Mouse (Mus musculus): ENCODE measurements around the gene Mfsd4a.

Mfsd4a gene

DNA sequence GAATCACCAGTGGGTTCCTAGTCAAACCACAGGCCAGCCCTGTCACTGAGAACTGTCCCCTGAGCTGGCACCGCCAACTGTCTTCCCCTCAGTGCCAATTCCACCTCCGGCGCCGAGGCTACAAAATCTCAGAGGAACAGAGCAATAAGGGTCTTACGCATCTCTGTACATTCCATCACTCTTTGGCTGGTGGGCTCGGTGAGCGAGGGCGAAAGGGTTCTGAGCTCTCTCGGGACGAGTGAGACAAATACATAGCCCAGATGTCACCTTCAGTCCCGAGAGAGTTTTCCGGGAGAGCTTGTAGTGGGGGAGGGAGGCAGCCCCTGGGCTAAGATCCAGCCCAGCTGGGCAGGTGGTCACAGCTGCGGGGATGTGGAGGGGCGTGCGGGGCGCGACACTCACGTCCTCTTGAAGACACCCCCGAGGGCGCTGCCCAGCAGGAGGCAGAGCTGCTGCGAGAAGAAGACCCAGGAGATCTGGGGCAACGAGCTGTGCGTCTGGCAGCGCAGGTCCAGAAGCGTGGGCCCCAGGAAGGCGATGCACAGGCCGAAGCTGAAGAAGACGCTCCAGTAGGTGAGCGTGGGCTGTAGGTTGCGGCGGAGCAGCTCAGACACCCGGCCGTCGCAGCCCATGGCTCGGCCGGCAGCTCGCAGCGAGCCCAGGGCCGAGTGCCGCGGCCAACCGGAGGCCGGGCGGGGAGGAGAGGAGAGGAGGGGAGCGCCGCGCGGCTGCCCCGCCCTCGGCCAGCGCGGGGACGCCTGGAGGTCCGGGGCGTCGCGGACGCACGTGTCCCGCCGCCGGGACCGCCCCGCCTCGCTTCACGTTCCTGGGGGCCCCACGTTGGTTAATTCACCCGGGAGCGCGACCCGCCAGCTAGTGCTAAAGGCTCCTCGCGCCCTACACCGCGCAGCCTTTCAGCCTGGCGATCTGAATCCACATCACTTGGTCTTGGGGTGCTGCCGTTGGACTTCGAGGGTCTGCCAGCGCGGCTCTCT is at the start of gene Mfsd4a:
Gene Mfsd4a, minus strand, starts transcription at position 802 of the 995 bp plus-strand sequence.
- peak; percentile 56 for DNase-seq

DNA sequence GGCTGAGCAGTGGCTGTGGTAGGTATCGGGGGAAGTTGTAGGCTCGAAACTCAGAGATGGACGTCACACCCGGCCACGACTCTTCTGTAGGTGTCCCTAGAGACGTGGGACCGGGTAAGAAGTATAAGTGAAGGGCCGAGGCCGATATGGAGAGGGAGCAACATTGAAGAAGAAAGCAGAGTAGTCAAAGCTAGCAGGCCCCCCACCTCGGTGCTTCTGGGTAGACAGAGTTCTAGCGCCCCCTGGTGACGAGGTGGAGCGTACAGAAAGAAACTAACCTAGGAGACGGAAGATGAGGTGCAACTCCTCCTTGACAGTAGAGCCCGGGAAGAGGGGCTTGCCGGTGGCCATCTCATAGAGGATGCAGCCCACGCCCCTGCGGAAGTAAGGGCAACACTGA is 48.7 kb upstream of the Mfsd4a start:
- peak; percentile 77 for DNase-seq

DNA sequence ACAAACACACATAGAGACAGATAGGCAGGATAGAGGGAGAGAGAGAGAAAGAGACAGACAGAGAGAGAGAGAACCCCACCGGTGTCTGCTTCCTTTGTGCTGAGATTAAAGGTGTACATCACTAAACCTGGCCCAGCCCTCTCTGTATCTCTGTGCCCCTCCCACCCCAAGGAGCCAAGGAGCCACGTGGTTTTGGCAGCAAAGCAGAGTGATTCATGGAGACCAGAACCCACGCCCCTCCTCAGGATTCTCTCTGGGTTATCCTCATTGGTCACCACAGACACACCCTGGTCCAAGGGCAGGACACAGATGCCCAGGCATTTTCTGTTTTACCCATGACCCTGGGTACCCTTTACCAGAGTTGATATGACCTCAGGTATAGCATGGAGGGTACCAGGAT is 45.2 kb upstream of the Mfsd4a start:
- DNase-seq, result no peak

DNA sequence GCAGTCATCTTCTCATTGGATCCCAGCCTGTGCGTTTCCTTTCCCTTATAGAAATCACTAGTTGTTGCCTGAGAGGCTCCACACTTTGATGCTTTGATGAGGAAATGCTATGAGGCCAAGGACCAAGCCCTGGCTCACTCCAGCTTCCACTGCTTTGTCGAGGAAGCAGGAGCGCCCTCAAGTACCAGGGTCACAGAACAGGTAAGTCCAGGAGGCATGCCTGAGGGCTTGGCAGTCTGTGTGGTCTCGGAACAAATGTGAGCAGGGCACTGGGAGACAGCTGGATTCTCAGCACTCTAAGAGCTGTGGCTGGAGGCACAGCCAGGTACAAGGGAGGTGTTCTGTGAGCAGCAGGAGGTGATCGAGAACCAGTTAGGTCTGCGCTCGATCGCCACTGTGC is 44.6 kb upstream of the Mfsd4a start:
- no peak for DNase-seq

DNA sequence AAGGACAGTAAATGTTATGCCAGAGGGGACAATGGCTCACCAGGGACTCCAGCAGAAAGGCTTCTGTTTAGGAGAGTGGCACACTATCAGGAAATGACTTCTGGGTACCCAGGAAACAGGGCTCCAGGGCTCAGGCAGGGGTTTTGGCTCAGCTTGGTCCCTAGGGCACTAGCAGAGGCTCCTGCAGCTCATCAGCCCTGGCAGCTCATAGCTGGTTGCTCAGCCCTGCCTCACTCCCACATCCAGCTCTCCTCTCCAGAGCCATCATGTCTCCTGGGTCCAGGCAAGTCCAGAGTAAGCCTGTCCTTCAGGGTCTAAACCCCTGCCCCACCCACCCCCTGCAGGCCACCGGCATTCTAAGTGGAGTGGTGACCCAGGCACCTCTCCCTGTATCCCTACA is 43.5 kb upstream of the Mfsd4a start:
- DNase-seq, result no peak

DNA sequence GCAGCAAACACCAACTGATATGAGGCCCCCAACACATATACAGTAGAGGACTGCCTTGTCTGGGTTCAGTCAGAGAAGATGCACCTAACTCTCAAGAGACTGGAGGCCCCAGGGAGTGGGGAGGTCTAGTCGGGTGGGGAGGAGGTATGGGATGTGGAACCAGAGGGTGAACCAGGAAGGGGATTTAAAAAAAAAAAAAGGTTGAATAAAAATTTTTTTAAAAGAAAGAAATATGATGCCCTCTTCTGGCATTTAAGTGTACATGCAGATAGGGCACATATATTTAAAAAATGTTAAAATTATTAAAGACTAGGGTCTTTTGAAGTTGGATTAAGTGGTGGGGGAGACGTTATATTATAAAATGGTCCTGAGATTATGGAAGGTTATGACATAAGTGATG is 41.5 kb upstream of the Mfsd4a start:
- DNase-seq, result no peak

DNA sequence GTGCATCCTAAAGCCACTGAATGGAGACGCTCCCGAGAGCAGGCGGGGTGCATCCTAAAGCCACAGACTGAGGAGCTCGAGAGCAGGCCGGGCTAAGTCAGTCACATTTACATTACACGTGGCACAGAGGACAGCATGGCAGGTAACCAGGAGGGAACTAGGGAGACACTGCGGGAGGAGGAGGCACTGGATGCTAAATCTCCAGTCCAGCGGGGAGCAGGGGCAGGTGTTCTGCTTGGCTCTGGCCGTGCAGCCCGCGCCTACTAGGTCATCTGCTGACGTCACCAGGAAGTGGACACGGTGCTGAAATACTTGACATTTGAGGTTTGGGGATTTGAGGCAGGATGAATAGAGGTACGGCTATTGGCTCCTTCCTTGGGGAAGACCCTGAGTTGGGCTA is 36.5 kb upstream of the Mfsd4a start:
- DNase-seq, result no peak

DNA sequence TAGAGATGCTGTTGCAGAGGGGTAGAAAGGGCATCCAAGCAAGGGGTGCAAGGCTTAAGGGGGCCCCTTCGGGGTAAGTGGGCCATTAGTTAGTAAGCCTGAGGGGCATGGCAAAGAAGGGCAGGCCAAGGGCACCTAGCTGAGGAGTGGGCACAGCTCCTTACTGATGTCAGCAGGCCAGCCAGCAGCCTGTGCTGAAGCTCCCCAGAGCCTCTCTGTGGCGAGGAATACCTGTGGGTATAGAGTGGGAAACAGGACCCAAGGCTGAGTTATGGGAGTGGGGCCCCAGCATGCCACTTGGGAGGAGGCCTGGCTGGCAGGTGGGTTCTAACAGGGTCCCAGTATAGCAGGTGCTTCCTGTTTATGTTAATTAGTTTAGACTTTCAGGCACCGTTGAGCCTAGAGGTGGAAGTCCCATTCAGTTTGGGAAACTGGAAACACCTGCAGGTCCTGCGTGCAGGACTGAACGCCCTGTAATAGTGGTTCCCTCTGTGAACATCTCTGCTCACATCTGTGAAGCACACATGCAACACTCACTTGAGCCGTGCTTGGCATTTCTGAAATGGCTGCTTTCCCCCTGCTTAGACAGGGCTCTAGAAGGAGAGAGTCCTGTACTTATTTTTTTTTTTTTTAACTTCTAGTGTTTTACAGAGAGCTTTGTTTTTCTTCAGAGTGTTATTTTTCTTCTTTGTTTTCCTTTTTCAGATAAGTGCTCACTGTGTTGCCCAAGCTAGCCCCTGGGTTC is 34.3 kb upstream of the Mfsd4a start:
- DNase-seq, result no peak

DNA sequence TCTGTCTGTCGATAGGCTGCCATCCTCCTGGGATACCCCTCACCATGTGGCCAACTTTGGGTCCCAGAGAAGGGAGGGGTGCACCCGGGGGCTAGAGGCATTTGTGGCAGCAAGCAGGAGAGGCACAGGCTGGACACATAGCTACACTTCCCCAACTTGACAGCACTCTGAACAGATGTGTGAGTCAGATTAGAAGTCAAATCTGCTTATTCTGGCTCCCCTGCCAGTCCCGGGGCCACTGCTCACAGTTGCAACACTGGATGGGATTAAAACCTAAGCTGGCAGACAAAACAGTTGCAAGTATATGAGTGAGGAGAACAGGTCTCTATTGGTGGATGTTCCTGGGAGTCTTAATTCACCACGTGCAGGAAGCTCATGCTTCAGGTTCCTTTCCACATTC is 31.9 kb upstream of the Mfsd4a start:
- DNase-seq, result no peak

DNA sequence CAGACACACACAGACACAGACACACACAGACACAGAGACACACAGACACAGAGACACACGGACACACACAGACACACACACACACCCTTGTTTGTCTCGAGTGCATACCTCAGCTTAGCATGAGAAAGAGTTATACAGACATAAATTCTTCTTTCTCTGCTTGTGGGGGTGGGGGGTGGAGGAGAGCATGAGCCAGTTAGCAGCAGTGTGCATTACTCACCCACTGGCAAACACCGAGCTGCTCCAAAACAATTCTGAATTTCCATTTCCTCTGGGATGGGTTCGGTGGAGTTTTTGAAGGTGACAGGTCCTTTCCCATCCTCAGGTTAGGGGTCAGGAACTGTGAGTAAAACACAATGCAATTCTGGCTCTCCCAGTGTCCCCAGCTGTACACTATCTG is 31.2 kb upstream of the Mfsd4a start:
- no peak for DNase-seq

DNA sequence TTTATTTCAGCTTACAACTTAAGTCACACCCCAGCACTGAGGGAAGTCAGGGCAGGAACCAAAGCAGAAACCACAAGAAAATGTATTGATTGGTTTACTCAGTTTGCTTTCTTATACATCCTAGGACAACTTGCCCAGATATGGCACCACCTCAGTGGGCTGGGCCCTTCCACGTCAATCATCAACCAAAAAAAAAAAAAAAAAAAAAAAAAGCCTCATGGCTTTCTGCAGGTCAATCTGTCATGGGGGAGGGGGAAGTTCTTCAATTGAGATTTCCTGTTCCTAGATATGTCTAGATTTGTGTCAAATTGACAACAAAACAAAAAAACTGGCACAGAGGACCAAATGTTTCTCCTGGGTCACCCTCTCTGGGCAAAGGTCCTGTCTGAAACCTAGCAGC is 30.2 kb upstream of the Mfsd4a start:
- no peak for DNase-seq

DNA sequence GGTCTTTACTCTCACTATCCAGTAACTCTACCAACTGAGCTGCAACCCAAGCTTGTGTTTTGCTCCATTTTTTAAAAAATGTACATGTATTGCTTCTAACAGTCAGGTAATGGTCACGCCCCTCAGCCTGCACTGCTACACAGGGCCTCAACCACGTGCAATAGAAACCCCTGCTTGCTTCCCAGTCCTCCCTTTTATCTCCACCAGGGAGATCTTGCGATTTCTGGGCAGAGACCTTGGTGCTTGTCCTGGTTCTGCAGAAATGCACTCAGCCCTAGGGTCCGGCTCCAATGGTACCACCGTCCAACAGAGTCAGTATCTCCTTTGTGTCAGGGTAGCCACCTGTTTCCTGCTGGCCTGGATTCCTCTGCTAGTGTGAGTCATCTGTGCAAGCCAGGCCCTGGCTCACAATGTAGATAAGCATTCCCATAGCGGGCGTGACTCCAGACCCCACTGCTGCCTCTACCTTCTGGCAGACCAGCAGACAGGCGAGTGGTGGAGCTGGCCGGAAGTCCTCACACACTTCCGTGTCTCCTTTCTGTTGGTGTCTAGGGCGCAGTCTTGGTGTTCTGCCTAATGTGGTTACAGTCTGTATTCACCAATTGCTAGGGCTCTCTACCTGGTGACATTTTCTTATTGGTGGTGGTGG is 27.6 kb upstream of the Mfsd4a start:
- DNase-seq, result peak; percentile 40

DNA sequence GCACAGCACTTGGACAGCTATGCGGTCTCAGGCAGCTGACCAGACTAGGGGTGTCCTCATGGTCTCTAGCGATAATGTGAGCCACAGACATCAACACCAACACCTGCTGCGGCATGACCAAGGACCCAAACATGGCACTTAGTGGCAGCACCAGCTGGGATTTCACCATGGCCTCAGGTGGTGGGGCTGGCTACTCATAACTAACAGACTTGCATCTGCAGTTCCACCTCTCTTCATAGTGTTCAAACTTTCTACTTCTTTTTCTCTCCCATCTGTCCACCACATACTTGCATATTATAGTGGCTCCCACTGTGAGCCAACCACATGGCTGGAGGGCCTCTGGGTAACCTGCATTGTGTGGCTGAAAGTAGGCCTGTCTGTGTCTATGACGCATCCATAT is 25.4 kb upstream of the Mfsd4a start:
- no peak for DNase-seq

DNA sequence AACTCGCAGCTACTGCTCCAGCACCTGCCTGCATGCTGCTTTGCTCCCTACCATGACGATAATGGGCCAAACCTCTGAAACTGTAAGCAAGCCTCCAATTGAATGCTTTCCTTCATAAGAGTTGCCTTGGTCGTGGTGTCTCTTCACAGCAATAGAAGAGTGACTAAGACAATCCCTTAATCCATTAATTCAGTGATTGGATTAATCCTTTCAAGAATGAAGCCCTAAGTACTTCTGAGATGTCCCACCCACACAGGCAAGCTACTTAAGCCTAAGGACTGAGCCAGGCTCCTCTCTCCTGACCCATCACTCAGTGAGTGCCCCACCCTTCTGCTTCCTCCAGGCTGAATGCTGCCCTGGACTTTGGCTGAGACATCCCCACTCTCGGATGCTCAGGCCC is 22.4 kb upstream of the Mfsd4a start:
- no peak for DNase-seq

DNA sequence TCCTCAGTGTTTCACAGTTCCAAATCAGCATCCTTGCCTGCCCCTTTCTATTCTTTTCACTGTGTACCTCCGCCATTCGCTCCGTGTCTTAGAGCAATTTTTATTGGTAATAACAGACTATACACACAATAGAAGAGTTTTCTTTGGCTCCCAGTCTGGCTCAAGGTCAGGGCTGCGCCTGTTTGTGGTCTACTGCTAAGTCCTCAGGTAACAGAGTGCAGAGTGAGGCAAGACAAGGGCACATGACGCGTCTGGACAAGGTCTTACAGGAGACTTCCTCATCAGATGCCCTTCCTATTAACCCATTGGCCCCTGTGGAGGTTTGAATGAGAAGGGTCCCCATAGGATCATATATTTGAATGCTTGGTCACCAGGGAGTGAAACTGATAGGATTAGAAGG is 21.9 kb upstream of the Mfsd4a start:
- no peak for DNase-seq

DNA sequence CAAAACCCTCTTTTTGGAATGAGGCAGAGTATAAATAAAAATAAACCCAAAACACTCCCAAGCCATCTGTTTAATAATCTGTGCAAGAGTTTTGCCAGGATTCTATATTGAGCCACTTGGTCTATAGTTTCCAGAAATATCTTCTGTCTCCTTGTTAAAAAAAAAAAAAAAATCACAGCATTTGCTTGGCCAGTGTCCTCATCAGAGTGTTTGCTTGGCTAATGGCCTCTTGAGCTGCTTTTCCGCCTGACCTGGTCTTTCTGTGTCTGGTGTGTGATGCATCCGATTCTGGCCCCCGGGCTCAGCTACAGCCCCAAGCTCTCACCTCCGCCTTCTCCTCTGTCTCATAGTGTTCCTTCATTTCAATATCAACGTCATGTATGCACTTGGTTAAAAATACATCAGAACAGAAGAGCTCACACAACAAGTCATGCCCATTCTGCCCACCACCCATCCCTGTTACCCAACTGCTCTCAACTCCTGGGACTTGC is 20.4 kb upstream of the Mfsd4a start:
- no peak for DNase-seq

DNA sequence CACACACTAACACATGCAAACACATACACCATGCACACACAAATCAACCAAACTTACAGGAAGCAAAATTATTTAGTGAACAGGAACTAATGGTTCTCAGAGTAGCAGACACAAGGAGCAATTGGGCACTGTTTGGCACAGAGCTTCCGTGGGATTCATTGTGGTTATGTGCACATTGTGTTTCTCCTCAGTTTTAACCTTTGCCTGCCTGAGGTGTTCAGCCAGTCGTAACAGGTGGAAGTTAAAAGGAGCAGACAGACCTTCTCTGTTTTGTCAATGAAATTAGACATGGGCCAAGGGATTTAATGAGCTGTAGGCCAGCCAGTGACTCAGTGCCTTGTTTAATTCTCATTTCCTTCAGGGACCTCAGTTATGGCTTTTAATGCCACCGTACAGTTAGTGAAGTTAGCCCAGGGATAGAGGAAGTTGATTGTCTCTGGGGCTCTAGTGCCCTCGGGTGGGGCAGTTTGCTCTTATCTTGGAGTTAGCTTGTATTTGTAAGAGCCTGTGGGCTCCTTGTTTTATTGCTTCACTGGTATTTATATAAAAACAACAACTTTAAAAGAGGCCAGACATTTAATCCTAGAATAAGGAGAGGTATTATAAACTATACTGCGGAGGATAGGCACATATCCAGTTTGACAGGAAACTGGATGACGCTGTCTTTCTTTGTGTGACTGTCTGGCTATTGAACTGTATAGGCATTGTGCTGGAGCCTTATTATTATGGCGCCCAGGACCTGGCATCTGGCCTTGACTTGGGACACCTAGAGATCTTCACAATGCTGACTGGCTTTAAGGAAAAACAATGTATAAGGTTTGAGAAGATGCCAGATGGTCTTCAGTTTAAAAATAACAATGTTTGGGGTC is 17.6 kb upstream of the Mfsd4a start:
- no peak for DNase-seq

DNA sequence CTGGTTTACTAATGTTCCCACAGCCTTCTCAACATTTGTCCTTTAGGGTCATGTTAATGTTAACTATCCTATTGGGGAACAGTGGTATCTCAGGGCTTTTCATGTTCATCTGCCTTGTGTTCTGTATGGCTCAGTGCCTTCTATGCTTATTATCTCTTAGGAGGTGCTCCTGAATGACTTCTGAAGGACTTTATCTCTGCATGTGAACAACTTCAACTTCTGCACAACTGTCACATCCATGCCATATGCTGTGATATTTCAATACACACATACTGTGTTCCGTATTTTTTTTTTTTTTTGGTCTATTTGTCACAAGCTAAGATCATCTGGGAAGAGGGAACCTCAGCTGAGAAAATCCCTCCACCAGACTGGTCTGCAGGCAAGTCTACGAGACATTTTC is 10.6 kb upstream of the Mfsd4a start:
- no peak for DNase-seq

DNA sequence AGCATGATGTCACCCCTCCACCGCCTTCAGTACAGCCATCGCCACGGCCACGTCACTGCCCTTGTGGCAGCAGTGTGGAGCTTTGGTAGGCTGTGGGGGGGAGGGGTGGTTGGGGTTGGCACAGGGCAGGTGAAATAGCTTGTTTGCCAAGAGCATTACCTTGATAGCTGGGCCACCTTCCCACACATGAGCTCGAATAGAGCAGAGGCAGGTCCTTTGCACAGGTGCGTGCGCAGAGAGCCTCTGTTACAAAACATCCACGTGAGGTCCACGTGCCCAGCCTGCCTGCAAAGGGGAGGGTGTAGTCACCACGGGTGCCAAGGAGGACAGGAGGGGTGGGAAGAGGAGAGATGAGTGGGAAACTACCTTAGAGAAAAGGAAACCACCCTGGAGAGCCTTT is 7.7 kb upstream of the Mfsd4a start:
- DNase-seq, result no peak

DNA sequence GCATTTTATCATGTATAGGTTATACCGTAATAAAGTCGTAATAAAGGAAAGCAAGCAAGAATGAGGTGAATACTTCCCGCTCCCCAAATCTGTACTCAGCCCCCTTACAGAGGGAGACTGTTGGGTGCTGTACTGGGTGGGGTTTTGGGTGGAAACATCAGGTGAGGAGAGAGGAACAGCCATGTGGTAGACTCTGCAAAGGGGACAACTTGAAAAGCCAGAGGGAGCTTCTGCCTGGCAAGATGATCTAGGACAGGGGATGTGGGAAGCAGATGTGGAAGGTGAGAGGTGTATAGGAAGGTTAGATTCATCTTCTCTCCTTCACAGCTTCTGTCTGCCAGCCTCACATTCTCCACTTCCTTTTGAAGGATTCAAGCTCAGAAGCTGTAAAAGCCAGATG is 2.8 kb upstream of the Mfsd4a start:
- DNase-seq, result no peak

DNA sequence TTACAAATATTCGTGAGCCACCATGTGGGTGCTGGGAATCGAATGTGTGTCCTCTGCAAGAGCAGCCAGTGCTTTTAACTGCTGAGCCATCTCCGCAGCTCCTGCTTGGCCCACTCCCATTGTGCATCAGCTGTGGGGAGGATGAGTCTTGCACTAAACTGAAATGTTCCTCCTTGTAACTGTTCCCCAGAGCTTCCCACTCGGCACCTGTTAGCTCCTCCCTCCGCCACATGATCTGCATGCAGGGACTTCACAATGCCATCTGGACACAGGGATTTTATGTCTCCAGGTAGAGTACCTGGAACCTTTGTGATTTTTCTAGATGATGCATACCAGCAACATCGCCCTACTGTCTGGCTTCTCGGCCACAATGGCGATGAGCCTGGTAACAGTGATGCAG is 1.6 kb upstream of the Mfsd4a start:
- no peak for DNase-seq

DNA sequence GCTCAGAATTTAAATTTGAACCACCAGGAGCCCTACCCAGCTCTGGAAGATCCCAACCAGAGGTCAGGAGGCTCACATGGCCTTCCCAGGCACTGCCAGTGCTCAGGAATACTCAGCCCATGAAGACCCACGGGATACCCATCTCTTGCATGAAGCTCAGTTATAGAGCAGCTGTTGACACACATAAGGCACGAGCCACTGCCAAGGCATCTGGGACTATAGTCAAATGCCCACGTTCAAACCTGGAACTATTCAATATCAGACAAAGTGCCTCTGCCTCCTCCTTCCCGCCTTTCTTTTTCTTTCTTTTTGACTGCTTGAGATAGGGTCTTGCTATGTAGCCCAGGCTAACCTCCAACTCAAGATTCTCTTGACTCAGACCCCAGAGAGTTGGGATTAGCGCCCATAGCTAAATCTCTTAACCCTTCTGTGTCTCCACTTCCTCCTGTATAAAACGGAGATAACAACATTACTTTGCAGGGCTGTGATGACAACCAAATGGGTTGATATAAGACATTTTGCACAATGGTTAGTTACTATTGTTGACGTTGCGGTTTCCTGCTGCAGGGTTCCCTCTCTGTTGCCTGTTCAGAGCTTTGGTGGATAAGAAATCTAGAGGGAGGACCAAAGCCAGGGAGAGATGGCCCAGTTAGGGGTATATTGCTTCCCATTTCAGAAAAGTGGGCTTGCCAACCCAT is 2.2 kb downstream of the Mfsd4a start:
- DNase-seq, result no peak

Measured in lung, postnatal 10 days (tissue).